Mouse (Mus musculus) liver, embryonic 15.5 days (tissue): ENCODE results near the gene Gria1. TPM values are rescaled to one million over a fixed set of nuclear protein-coding genes. Genes with fewer than 3 reads are reported as not detected.

Source experiments
- ATAC-seq: fragments of 200-750 bp; cut with Nextera tagmentation; 2 replicates; pipeline ENCODE4 v1.8.0; 2017; ENCODE audit warnings: moderate number of reproducible peaks, mild to moderate bottlenecking, moderate library complexity; ENCODE audit not compliant: insufficient read depth
- H3K27ac ChIP-seq: fragments of 300-500 bp; sonication (generic); replicated peaks from 2 replicates; pipeline ENCODE4 v1.5.1; 2015; ENCODE audit warnings: mild to moderate bottlenecking, inconsistent platforms
- H3K27me3 ChIP-seq: fragments of 300-500 bp; sonication (generic); 2 replicates; pipeline ENCODE4 v1.6.1; 2015; ENCODE audit warnings: mild to moderate bottlenecking, inconsistent platforms
- H3K36me3 ChIP-seq: fragments of 300-500 bp; sonication (generic); replicated peaks from 2 replicates; pipeline ENCODE4 v1.6.1; 2015; ENCODE audit warnings: moderate library complexity, mild to moderate bottlenecking, inconsistent platforms
- H3K4me1 ChIP-seq: fragments of 300-500 bp; sonication (generic); replicated peaks from 2 replicates; pipeline ENCODE4 v1.6.1; 2015; ENCODE audit warnings: inconsistent platforms
- H3K4me2 ChIP-seq: fragments of 300-500 bp; sonication (generic); 2 replicates; pipeline ENCODE4 v1.6.1; 2015; ENCODE audit warnings: moderate library complexity, mild to moderate bottlenecking, inconsistent platforms
- H3K4me3 ChIP-seq: fragments of 300-500 bp; sonication (generic); replicated peaks from 2 replicates; pipeline ENCODE4 v1.5.1; 2015; ENCODE audit warnings: mild to moderate bottlenecking, inconsistent platforms
- H3K9ac ChIP-seq: fragments of 300-500 bp; sonication (generic); 2 replicates; pipeline ENCODE4 v1.6.1; 2015; ENCODE audit warnings: moderate library complexity, mild to moderate bottlenecking, inconsistent platforms
- H3K9me3 ChIP-seq: fragments of 300-500 bp; sonication (generic); replicated peaks from 2 replicates; pipeline ENCODE4 v1.6.1; 2016; ENCODE audit warnings: inconsistent platforms
- WGBS: fragments of 180-500 bp; shearing (Covaris S2); methylation state at CpG from one replicate; pipeline ENCODE4 v1.1.7; 2015; ENCODE audit warnings: mixed read lengths; ENCODE audit not compliant: insufficient replicate concordance; 5-methylcytosine and 5-hydroxymethylcytosine counted together
- polyA plus RNA-seq: library from polyadenylated mRNA; unstranded; fragments of >200 nt; fragmentation: Nextera tagmentation; extraction: Ambion mirVana; gene quantifications from 2 replicates; pipeline ENCODE4 v1.2.1, GENCODE M21; 2015

Gria1 gene
- polyA plus RNA-seq, 1 experiment from 2014 or later, result 0.18 TPM

GRCm38 (mm10) chr11:57062441-57062840, 51.3 kb downstream of the Gria1 start:
- no peak for ATAC-seq
- 49% methylated on average over 3 of the region's 3 CpGs for WGBS
- no peak overlapping the region for H3K9ac ChIP-seq

GRCm38 (mm10) chr11:57070196-57070901, 59.2 kb downstream of the Gria1 start:
- Histone ChIP-seq H3K27me3 (no peaks in the 10 kb centered on the region), H3K4me3 (no peak overlapping the region), H3K4me1 (no peaks in the 10 kb centered on the region), H3K9me3 (no peaks in the 10 kb centered on the region), H3K9ac (no peak overlapping the region), H3K27ac (no peak overlapping the region), H3K36me3 (no peaks in the 10 kb centered on the region), H3K4me2 (no peak overlapping the region)
- WGBS, result 74% methylated on average over 8 of the region's 8 CpGs
- ATAC-seq, result no peak

More at GRCm38 (mm10) chr11:57062441-57062840, 51.3 kb downstream of the Gria1 start:
- no peak overlapping the region for H3K4me2 ChIP-seq
- no peaks in the 10 kb centered on the region for H3K36me3 ChIP-seq
- H3K4me1 ChIP-seq, result no peaks in the 10 kb centered on the region
- H3K27me3 ChIP-seq, result no peaks in the 10 kb centered on the region
- H3K4me3 ChIP-seq, result no peak overlapping the region
- H3K27ac ChIP-seq, result no peak overlapping the region
- H3K9me3 ChIP-seq, result no peaks in the 10 kb centered on the region

GRCm38 (mm10) chr11:57072171-57072570, 61.0 kb downstream of the Gria1 start:
- 54% methylated on average over 6 of the region's 6 CpGs for WGBS
- no peaks in the 10 kb centered on the region for H3K9me3 ChIP-seq
- no peak overlapping the region for H3K9ac ChIP-seq
- no peak overlapping the region for H3K27ac ChIP-seq
- H3K4me2 ChIP-seq, result no peak overlapping the region
- H3K27me3 ChIP-seq, result no peaks in the 10 kb centered on the region
- no peaks in the 10 kb centered on the region for H3K36me3 ChIP-seq
- H3K4me1 ChIP-seq, result no peaks in the 10 kb centered on the region
- no peak for ATAC-seq
- H3K4me3 ChIP-seq, result no peak overlapping the region

- Histone ChIP-seq H3K27ac (no peak overlapping the region), H3K36me3 (no peaks in the 10 kb centered on the region), H3K4me3 (no peak overlapping the region), H3K9ac (no peak overlapping the region), H3K9me3 (no peaks in the 10 kb centered on the region), H3K4me2 (no peak overlapping the region), H3K27me3 (no peaks in the 10 kb centered on the region), H3K4me1 (no peaks in the 10 kb centered on the region)
- ATAC-seq, result no peak
- WGBS, result 53% methylated on average over 3 of the region's 3 CpGs
Measured at GRCm38 (mm10) chr11:57079423-57079822, 68.2 kb downstream of the Gria1 start.

- Histone ChIP-seq H3K27ac (no peak overlapping the region), H3K27me3 (no peaks in the 10 kb centered on the region), H3K4me2 (no peak overlapping the region), H3K4me3 (no peak overlapping the region), H3K36me3 (no peaks in the 10 kb centered on the region), H3K4me1 (no peaks in the 10 kb centered on the region), H3K9me3 (no peaks in the 10 kb centered on the region), H3K9ac (no peak overlapping the region)
- WGBS, result 49% methylated on average over 5 of the region's 5 CpGs
- no peak for ATAC-seq
Measured at GRCm38 (mm10) chr11:57089527-57089926, 78.3 kb downstream of the Gria1 start.

GRCm38 (mm10) chr11:57090705-57091104, 79.5 kb downstream of the Gria1 start:
- Histone ChIP-seq H3K9me3 (no peaks in the 10 kb centered on the region), H3K4me2 (no peak overlapping the region), H3K27me3 (no peaks in the 10 kb centered on the region), H3K27ac (no peak overlapping the region), H3K4me1 (no peaks in the 10 kb centered on the region), H3K4me3 (no peak overlapping the region), H3K36me3 (no peaks in the 10 kb centered on the region), H3K9ac (no peak overlapping the region)
- ATAC-seq, result no peak

- H3K27ac ChIP-seq, result no peak overlapping the region
- no peaks in the 10 kb centered on the region for H3K36me3 ChIP-seq
- H3K27me3 ChIP-seq, result no peaks in the 10 kb centered on the region
- no peak overlapping the region for H3K9ac ChIP-seq
- H3K4me1 ChIP-seq, result no peaks in the 10 kb centered on the region
- no peak overlapping the region for H3K4me2 ChIP-seq
- H3K9me3 ChIP-seq, result no peaks in the 10 kb centered on the region
- no peak for ATAC-seq
- WGBS, result 44% methylated on average over 3 of the region's 3 CpGs
- H3K4me3 ChIP-seq, result no peak overlapping the region
Measured at GRCm38 (mm10) chr11:57091276-57091914, 80.2 kb downstream of the Gria1 start.

- H3K27ac ChIP-seq, result no peak overlapping the region
- no peaks in the 10 kb centered on the region for H3K36me3 ChIP-seq
- 54% methylated on average over 5 of the region's 5 CpGs for WGBS
- ATAC-seq, result no peak
- H3K9ac ChIP-seq, result no peak overlapping the region
- H3K4me1 ChIP-seq, result no peaks in the 10 kb centered on the region
- no peaks in the 10 kb centered on the region for H3K27me3 ChIP-seq
- no peak overlapping the region for H3K4me2 ChIP-seq
- no peaks in the 10 kb centered on the region for H3K9me3 ChIP-seq
- no peak overlapping the region for H3K4me3 ChIP-seq
Measured at GRCm38 (mm10) chr11:57100491-57100890, 89.3 kb downstream of the Gria1 start.

GRCm38 (mm10) chr11:57103751-57104254, 92.6 kb downstream of the Gria1 start:
- Histone ChIP-seq H3K4me2 (no peak overlapping the region), H3K27ac (no peak overlapping the region), H3K36me3 (no peaks in the 10 kb centered on the region), H3K9ac (no peak overlapping the region), H3K9me3 (no peaks in the 10 kb centered on the region), H3K4me1 (no peaks in the 10 kb centered on the region), H3K4me3 (no peak overlapping the region), H3K27me3 (no peaks in the 10 kb centered on the region)
- ATAC-seq, result no peak
- WGBS, result 48% methylated on average over 5 of the region's 5 CpGs

- no peaks in the 10 kb centered on the region for H3K4me1 ChIP-seq
- WGBS, result 60% methylated on average over 3 of the region's 3 CpGs
- no peaks in the 10 kb centered on the region for H3K9me3 ChIP-seq
- H3K36me3 ChIP-seq, result no peaks in the 10 kb centered on the region
- H3K27ac ChIP-seq, result no peak overlapping the region
- H3K27me3 ChIP-seq, result no peaks in the 10 kb centered on the region
- ATAC-seq, result no peak
- no peak overlapping the region for H3K9ac ChIP-seq
- no peak overlapping the region for H3K4me2 ChIP-seq
- H3K4me3 ChIP-seq, result no peak overlapping the region
Measured at GRCm38 (mm10) chr11:57105683-57106082, 94.5 kb downstream of the Gria1 start.

GRCm38 (mm10) chr11:57112386-57112785, 101.2 kb downstream of the Gria1 start:
- no peaks in the 10 kb centered on the region for H3K4me1 ChIP-seq
- ATAC-seq, result no peak
- 69% methylated on average over 8 of the region's 8 CpGs for WGBS

More at GRCm38 (mm10) chr11:57112386-57112785, 101.2 kb downstream of the Gria1 start:
- no peak overlapping the region for H3K9ac ChIP-seq
- H3K27ac ChIP-seq, result no peak overlapping the region
- H3K9me3 ChIP-seq, result no peaks in the 10 kb centered on the region
- no peak overlapping the region for H3K4me3 ChIP-seq
- no peak overlapping the region for H3K4me2 ChIP-seq
- no peaks in the 10 kb centered on the region for H3K36me3 ChIP-seq
- H3K27me3 ChIP-seq, result no peaks in the 10 kb centered on the region
